Mouse (Mus musculus): ENCODE measurements around the gene Gm17617.
"Not testable (repeated sequence)": the region's sequence is repeated elsewhere in the genome, so short reads cannot be mapped to it uniquely, and the experiment has no call there.

The Gm17617 gene

GRCm38 (mm10) chr13:55135382-55135781 lies 2.0 kb upstream of the Gm17617 start:
- peak; percentile 8 for DNase-seq (ENCODE audit: low read depth, low spot score)

- no peak for DNase-seq (ENCODE audit: low read depth, low spot score)
These were observed 8.4 kb downstream of the Gm17617 start for GRCm38 (mm10) chr13:55124903-55125302.

GRCm38 (mm10) chr13:55114375-55114774 lies 19.0 kb downstream of the Gm17617 start:
- no peak for DNase-seq (ENCODE audit: low read depth, low spot score)

GRCm38 (mm10) chr13:55107694-55108093 lies 25.7 kb downstream of the Gm17617 start:
- no peak for DNase-seq (ENCODE audit: low read depth, low spot score)

- DNase-seq (ENCODE audit: low read depth, low spot score), result no peak
These were observed 26.2 kb downstream of the Gm17617 start for GRCm38 (mm10) chr13:55107116-55107515.

DNA sequence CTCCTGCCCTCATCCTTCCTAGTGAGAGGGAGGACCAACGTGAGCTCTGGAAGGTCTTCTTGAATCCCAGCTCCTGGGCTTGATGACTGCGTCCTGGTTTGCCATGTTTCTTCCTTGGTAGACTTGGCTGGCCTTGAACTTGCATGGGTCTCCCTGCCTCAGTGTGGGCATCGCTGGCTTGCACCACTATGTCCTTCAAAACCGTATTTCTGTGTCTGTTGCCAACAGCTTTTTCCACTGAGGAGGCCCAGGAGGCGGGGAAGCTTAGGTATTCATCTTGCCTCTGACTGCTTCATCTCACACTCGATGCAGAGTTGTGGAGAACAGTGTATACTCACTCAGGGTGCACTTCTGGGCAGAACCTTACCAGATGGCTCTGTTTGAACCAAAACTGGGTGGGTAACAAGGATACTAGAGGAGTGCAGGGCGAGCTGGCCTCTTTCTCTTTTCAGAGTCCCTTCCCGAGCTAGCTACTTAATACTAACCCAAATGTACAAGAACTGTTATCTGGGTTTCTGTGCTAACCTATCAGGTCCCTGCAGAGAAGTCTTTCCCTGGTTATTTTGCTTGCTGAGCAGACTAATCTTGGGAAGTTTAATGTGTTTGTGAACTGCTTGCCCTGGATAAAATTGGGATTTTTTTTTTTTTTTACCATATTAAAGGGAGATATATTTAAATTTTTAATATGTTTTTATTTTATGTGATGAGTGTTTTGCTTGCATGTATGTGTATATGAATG lies 27.2 kb downstream of the Gm17617 start:
- peak; percentile 25 for DNase-seq (ENCODE audit: low read depth, low spot score)

DNA sequence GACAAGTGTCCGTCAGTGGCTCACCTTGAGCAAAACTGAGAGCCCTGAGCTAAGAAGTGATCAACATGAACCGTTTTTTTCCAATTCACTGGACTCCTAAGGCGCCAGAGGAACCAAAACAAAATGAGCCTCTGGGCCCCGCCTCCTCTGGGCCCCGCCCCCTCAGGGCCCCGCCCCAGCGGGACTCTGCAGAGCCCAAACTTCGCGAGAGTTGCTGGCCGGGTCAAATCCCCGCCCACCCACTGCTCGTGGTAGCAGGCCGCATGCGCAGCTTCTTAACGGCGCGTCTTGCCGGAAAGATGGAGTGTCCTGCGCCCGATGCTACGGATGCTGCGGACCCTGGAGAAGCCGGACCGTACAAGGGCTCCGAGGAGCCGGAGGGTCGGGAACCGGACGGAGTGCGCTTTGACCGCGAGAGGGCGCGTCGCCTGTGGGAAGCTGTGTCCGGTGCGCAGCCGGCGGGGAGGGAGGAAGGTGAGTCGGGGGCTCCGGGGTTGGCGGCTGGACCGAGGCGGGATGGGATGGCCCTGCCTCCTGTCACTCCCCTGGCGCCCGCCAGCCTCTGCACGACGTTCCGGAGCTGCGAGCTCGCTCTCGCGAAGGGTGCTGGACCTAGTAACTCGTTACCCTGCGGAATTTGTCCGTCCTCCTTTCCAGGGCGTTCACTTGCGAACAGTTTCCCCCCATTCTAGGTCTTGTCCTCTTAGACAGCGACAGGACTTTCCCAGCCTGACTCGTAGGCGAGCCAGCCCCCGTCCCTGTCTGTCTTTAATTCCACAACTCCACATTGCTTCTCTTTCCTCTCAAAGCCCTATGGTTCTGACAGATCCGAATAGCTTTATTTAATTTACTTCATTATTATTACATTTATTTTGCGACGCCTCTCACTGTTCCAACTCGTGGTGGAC lies 28.0 kb downstream of the Gm17617 start, which contains the start of gene Zfp346:
Zfp346 (plus strand) TSS at position 267 of the 908 bp plus-strand sequence.
- peak; percentile 93 for DNase-seq (ENCODE audit: low read depth, low spot score)

- no peak for DNase-seq (ENCODE audit: low read depth, low spot score)
These were observed 30.0 kb downstream of the Gm17617 start for GRCm38 (mm10) chr13:55103351-55103750.

GRCm38 (mm10) chr13:55102366-55102765 lies 31.0 kb downstream of the Gm17617 start:
- DNase-seq (ENCODE audit: low read depth, low spot score), result no peak

GRCm38 (mm10) chr13:55101627-55102026 lies 31.7 kb downstream of the Gm17617 start:
- no peak for DNase-seq (ENCODE audit: low read depth, low spot score)

DNA sequence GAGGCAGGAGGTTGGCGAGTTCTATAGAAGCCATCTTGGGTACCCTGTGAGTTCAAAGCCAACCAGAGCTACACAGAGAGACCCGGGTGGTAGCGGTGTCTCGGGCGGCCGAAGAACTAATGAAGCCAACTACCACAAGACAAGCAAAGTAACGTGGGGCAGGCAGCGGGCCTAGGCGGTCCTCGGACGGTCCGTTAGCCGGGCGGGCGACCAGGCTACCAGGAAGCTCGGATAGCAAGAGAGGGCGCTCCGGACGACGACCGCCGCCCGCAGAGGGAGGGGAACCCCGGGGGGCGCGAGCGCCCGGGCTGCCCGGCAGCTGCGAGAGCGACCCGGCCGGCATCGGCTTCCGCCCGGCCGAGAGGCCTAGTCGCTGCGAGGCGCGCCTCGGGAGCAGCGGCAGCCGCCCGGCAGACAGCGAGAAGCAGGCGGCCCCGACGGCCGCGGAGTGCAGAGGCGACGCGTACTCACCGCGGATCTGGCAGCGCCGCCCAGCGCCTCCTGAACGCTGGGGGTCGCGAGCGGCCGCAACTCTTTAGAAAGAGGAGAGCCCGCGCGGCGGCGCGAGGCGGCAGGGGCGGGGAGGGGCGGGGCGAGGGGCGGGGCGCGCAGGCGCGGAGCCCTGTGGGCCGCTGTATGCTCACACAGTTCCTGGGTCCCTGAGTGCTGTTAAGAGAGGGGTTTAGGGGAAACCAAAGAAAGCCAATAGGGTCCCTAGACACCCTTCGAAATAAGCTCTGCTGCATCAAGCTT lies 33.4 kb downstream of the Gm17617 start, which contains the start of gene Uimc1:
Uimc1 (minus strand) TSS at position 575 of the 753 bp plus-strand sequence.
- DNase-seq (ENCODE audit: low read depth, low spot score), result peak; percentile 64

GRCm38 (mm10) chr13:55099066-55099725 lies 34.2 kb downstream of the Gm17617 start:
- peak; percentile 41 for DNase-seq (ENCODE audit: low read depth, low spot score)

- not testable (repeated sequence) for DNase-seq (ENCODE audit: low read depth, low spot score)
These were observed 35.5 kb downstream of the Gm17617 start for GRCm38 (mm10) chr13:55097841-55098240.

GRCm38 (mm10) chr13:55092588-55092987 lies 40.8 kb downstream of the Gm17617 start:
- no peak for DNase-seq (ENCODE audit: low read depth, low spot score)

Measured in c-Kit-negative CD71-positive TER-119-positive erythroid progenitor cells, embryonic 14.5 days (primary cell).